Mouse (Mus musculus): Measurements from ENCODE around the gene Slc5a10.

Gene Slc5a10

DNA sequence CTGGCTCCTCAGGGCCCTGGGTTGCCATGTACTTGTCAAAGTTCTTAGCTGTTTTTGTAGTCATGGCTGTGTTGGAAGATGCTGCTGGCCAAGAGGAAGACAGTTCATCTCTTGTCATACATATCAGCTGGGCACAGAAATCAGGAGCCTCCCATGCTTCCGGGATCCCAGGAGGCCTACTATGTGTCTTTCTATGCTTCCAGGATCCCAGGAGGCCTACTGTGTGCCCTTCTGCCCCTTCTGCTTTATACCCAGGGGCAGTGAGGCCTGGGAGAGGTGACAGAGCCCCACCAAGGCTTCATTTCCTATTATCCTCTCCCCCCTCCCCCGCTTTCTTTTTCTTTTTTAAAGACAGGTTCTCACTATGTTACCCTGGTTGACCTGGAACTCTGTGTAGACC lies 15.0 kb downstream of the Slc5a10 start:
- no peak for DNase-seq (ENCODE audit: low spot score in 2 of 2)

DNA sequence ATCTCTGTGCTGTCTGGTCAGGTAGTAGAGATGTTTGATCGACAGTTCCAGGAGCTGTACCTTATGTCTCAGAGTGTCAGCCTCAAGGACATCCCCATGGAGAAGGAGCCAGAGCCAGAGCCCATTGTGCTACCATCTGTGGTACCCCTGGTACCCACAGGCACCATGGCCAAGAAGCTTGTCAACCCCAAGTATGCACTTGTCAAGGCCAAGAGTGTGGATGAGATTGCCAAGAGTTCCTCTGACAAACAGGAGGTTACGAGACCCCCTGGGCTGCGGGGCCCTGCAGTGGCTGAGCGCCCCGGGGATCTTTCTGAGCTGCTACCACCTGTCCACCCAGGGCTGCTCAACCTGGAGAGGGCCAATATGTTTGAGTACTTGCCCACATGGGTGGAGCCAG lies 18.1 kb downstream of the Slc5a10 start:
- no peak for DNase-seq (ENCODE audit: low spot score in 2 of 2)

DNA sequence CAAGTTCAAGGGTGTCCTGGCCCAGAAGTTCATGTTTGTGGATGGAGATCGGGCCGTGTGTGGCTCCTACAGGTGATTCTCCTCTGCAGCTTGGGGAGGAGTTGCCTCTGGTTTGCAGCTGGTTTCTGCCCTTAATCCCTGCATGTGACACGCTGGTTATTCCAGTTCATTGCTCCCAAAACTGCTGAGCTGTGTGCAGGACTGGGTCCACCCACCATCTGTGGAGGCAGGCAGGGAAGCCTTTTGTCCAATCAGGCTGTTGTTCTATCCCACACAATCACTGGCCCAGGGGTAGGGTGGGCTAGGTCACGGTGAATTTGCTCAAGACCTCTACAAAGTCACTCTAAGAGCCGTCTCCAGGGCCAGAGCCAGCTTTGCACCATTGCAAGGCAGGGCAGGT lies 18.9 kb downstream of the Slc5a10 start:
- no peak for DNase-seq (ENCODE audit: low spot score in 2 of 2)

DNA sequence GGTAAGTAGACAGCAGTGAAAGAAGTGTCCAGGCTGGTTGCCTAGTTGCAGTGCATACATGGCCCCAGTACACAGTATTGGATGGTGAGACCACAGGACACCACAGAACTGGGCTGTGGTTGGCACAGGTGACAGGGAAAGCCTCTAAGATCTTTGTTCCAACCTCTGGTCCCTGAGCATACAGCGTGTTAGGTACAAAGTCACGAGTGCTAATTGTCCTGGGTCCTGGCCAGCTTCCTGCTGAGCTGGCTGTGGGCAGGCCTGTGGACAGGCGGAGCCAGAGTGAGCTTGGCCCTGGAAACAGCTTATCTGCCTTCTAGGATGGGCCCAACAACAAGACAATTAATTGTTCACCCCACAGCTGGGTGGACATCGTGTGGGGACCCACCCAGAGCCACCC lies 20.7 kb downstream of the Slc5a10 start:
- no peak for DNase-seq (ENCODE audit: low spot score in 2 of 2)

DNA sequence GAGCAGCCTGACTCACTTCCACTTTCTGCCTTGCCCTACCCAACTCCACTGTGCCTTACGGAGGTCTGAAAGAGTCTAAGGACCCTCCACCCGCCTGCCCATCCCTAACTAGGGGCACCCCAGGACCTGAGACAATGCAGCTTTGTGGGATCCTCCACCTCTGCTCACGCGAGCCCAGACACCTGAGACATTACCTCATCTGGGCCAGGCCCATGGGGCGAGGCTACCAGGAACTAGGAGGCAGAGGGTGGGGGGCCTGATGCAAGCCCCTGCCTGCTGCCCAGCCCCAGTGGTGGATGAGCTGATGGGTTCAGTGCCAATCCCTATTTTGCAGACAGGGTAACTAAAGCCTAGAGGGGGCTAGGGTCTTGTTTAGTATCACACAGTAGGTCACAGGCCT lies 21.2 kb downstream of the Slc5a10 start:
- no peak for DNase-seq (ENCODE audit: low spot score in 2 of 2)

DNA sequence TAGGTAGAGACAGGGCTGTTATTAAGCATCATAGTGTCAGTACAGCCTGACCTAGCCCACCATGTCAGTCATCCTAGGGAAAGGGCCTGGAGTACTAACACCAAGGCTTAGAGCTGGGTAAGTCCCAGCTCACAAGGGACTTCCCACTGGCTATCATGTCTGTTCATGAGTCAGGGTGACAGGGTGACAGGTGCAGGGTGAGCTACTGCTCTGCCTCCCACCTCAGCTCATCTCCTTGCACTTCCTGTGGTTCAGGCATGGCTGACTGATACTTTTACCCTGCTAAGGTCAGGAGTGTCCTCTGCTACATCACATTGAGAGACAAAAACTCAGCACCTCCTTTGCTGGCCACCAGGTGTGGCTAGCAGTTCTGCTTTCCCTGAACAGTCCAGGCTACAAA lies 21.8 kb downstream of the Slc5a10 start:
- DNase-seq (ENCODE audit: low spot score in 2 of 2), result no peak

DNA sequence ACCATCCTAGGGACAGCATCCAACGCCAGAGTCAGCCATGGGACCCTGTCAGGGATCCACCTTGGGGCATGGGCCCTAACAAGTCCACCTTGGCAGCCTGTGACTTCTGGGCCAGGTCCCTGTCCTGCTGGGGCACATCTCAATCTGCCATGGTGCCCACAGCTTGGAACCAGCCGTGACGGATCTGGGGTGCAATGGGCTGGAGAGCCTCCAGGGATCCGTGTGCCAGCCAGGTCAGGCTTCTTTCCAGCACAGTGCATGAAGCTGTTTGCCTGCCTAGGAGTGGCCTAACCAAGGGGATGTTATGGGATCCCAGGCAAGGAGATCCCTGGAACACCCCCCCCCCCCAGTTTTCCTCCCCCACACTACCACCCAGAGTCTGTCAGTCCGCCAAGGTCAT lies 27.6 kb downstream of the Slc5a10 start:
- DNase-seq (ENCODE audit: low spot score in 2 of 2), result no peak

DNA sequence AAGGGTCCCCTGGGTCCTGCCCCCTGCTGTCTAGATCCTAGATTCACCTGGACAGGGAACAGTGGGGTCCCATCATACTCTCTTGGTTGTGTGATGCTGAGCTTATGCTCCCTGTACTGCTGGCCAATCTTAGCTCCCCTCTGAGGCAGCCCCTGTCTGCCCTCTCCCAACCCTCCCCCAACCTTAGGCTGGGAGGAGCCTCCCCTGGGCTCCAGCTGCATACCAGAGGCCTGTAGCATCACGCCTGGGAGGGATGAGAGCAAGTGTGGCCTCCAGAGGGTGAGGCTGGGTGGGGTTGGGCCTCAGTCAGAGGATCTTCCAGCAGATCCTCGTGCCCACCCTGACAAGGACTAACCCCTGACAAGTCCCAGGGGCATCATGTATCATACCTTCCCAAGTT lies 33.0 kb downstream of the Slc5a10 start:
- DNase-seq (ENCODE audit: low spot score in 2 of 2), result no peak

DNA sequence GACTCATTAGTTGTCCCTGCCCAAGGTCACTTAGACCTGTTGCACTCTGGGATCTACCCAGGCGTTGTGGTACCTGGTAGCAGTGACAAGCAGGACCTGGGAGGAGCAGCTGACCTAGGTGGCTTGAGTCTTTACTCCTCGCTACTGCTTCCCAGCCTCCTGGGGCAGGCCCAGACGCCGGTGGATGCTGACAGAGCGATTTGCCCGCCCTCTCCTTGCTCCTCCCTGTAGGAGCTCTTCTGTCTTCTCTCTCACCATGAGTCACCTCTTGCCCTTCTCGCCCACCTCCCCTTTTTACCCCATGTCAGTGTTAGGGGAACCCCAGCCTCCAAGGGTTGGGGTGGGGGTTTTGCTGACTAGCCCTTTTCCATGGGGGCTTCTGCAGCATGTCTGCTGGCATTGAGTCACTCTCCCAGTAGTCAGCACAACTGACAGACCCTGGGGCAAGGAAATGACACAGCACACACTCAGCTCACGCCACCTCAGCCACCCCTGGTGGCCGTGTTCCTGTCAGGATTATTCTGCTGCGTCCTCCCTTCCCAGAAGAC lies 33.6 kb downstream of the Slc5a10 start:
- DNase-seq (ENCODE audit: low spot score in 2 of 2), result no peak

DNA sequence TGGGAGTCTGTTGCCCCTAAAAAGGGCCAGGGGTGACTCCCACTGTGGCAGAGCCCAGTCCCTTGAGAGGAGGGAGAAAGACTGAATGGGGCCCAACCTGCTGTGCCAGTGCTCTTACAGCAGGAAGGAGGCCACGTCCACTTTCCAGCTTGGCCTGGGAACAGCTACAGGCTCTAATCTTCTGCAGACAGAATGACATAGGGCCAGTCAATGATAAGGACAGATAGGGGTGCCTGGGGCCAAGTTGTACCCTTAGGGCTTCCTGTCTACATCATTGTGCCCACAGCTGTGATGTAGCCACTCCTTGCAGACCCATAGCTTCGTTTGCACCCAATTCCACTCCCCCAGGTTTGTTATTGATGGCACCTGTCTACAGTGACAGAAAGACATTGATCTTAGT lies 34.5 kb downstream of the Slc5a10 start:
- DNase-seq (ENCODE audit: low spot score in 2 of 2), result no peak

DNA sequence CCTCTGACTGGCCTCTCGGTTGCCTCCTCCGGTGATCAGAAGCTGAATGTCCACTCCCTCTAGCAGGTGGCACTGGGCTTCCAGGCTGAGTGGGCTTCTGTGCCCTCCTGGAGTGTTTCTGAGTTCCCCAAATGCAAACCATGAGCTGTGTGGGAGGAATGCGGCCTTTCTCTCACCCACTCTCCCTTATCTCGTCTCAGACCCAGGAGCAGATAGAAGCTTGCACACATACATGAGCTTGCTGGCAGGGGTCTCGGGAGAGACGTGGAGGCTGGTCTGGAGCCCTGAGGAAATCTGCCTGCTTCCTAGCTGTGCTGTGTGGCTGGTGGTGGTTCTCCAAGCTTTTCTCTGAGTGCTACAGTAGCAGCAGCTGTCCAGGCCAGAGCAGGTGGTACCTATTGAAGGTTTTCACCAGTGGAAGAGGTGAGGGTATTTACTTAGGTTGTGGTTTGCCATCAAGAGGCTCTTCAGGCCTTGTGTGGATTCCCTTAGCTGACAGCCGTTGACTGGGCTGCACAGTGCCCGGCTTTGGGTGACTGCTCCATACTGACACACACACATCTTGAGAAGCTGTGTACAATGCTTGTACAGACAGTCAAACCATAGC lies 35.4 kb downstream of the Slc5a10 start:
- DNase-seq (ENCODE audit: low spot score in 2 of 2), result no peak

DNA sequence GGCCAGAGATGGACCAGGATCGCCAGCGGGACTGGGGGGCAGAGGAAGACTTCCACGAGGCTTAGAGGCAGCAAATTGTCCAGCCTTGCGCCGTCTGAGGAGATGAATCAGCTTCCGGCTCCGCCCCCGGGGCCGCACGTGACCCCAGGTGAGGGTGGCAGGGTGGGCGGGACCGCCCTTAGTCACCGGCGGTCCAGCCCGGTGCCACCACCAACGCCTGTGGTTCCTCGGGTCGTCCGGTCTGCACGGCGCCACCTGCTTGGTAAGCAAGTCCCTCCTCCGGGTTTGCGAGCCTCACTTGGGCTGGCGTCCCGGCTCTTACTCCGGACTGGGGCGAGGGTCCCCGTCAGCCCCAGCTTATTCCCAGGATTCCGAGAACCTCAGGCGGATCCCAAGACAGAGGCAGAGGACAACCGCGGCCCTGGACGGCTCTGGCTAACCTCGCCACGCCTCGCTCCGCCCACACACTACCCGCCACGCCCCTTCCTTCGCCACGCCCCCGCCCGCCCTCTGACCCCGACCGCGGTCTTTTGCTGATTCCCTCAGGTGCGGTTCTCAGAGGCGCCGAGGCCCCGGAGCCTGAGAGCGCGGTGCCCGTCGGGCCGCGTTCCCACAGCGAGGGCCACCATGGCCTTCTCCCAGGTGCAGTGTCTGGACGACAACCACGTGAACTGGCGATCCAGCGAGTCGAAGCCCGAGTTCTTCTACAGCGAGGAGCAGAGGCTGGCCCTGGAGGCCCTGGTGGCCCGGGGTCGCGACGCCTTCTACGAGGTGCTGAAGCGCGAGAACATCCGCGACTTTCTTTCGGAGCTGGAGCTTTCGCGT lies 36.5 kb downstream of the Slc5a10 start, which contains the start of gene Fam83g:
Gene Fam83g (plus strand): TSS at position 185 of the 825 bp plus-strand sequence.
- DNase-seq (ENCODE audit: low spot score in 2 of 2), result no peak

DNA sequence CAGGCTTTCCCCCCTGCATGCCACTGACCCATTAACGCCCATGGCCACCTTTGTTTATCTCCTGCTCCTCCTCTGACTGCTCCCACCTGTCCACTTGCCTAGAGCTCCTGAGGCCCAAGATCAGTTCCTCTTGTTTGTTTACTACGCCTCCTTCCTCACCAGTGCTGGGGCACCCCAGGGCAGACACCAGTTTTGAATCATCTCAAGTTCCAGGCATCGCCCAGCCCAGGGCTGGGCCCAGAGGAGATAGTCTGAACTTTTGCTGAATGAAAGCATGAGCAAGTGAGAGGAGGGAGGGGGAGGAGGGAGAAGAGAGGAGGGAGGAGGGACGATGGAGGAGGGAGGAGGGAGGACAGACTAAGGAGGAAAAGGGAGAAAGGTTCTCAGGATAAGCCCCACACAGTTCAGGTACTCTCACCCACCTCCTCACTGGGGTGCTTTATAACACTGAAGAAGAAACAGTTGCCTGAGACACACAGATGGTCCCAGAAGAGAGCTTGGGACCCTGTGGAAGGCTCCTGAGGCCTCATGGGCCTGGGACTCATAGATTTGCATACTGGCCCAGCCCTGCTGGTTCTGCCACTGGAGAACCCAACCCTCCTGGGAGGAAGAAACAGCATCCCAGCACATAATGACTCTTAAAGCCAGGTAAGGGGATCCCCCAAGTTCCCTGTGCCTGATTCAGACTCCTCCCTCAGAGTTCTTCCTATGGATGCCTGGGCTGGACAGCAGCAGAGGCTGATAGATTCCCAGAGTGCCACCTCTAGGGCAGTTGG lies 41.3 kb downstream of the Slc5a10 start:
- no peak for DNase-seq (ENCODE audit: low spot score in 2 of 2)

DNA sequence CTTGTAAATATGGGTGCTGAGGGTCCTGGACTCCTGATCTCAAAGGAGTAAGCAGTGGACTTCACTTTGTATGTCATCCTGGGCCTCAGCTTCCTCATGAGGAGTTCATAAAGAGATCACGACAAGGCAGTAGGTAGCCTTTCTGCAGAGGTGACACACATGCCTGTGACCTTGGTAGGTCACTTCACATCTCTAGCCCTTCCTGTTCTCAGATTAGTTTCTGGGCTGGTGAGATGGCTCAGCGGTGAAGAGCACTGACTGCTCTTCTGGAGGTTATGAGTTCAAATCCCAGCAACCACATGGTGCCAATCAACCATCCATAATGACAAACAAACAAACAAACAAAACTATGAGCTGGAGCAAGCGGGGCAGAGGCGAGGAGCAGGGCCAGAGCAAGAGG lies 42.9 kb downstream of the Slc5a10 start:
- DNase-seq (ENCODE audit: low spot score in 2 of 2), result no peak

DNA sequence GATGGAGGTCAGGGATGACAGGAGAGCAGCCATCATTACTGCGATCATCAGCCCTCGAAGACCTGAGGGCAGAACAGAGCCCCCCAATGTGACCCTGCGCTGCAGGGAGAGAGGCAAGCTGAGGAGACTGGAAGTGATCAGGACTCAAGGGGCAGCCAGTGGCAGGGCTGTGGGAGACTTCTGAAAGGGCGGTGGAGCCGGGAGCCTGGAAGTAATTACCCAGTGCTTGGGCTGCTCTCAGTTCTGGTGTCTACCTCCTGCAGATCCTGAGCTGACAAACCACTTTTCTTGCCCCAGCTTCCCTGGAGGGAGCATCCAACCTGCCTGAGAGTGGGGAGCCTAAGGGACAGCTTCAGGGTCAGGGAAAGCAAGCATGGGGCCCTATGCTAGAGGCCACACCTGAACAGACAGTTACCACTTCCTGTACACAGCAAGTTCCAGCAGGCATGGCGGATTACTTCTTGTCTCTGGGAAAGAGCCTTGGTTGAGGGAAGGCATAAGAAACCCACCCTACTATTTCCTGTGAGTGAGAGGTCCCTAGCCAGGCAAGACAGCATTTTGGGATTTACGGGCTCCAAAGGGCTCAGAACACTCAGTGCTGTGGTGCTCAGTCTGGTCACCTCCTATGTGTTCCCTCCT lies 44.3 kb downstream of the Slc5a10 start:
- no peak for DNase-seq (ENCODE audit: low spot score in 2 of 2)

DNA sequence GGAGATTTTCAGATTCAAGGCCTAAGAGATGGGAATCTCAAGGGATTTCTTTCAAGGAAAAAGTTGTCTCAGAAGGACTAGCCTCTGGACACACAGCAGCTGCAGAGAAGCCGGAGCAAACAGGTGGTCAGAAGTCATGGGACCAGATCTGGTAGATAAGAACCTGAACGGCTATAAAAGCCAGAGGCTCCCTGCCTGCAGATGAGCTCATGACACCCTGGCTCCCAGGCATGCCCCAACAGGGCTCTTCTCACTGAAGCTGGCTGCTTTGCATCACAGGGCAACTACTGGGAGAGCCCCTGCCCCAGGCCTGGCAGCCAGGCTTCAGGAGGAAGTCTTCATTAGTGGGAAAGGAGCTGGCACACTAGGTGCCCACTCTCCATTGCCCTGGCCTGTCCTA lies 45.3 kb downstream of the Slc5a10 start:
- DNase-seq (ENCODE audit: low spot score in 2 of 2), result no peak

DNA sequence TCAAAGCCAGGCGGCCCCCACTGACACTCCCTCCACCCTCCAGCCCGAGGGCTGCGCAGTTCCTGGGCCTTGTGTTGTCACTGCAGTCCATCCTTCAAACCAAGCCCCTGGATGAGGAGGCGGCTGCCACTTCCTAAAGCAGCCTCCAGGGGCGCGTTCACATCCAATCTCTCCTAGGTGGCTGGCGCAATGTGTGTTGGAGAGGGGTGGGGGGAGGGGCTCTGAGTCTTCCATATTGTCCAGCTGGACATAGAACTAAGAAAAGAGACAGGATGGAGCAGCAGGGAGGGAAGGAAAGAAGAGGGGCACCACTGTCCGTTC lies 45.8 kb downstream of the Slc5a10 start:
- no peak for DNase-seq (ENCODE audit: low spot score in 2 of 2)

DNA sequence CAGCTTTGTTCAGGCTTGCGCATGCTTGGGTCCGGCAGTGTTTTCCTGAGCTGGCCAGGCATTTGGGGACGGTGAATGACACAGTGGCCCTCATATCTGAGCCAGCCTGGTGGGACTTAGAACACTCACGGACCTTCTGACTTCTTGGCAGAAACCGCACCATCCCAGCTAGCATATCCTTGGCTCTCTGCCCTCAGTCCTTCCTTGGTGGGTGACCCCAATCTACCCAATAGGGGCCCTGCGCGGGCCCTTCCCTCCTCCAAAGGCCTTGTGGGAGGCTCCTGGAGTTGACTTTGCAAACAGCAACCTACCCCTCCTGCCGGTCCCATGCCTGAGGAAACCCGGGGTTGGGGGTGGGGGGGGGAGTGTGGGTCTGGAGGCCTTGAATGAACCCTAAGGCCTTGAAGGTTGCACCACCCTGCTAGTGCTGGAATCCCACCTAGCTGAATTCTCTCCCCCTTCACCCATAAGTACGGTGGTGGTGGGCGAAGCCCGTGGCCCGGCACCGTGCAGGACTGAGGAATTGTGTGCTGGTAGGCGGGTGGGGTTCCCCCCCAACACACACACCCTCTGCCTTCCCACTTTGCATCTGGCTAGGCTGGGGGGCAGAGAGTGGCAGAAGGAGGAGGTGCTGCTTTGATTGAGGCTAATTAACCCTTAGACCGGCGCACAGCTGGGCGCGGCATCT lies 46.3 kb downstream of the Slc5a10 start:
- DNase-seq (ENCODE audit: low spot score in 2 of 2), result no peak

DNA sequence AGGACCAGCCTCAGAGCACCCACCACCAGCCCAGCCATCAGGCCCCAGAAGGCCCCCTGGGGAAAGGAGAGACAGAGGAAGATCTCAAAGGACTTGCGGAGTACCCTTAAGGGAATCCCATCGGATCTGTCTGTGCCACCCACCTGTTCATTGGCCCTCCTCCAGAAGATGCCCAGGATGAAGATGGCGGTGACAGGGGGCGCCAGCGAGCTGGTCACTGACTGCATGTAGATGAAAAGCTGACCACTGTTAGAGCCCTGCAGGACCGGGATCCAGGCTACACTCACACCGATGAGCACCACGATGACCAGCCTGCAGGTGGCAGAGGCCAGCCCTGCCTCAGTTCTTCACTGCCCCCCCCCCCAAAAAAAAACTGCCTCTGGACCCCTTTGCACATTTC lies 46.9 kb downstream of the Slc5a10 start:
- peak in 1 of 2 experiments; percentile 30 for DNase-seq (ENCODE audit: low spot score in 2 of 2)

DNA sequence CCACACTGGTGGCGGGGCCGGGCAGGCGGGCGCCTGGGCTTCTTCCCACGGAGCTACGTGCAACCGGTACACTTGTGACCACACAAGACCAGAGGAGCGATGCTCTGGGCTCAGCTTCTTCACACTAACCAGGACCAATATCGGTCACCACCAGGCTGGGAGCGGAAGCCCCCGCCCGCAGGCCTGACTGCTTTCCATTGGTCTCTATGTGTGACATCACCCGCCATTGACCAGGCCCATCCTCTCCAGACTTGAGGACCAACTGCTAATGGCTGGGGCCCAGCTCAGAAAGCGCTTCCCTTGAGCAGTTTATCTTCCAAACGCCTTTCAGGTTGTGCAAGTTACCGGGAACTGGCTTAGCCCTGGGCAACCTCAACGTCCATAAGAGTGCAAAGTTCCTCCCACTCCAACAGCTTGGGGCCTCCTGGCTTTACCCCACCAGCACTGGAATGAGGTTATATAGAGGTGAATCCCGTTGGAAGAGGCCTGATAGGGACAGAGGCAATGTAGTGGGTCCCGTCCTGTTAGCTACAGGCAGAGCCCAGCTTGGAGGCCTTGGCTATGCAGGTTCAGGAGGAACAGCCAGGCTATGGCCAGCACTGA lies 48.7 kb downstream of the Slc5a10 start:
- no peak for DNase-seq (ENCODE audit: low spot score in 2 of 2)
